Mouse (Mus musculus) hindbrain, embryonic 13.5 days (tissue): ENCODE measurements around the gene Zfp936. TPM values are rescaled to one million over a fixed set of nuclear protein-coding genes. Genes with fewer than 3 reads are reported as not detected.
"Not testable (repeated sequence)": the region's sequence is repeated elsewhere in the genome, so short reads cannot be mapped to it uniquely, and the experiment has no call there.

Experiments used
- ATAC-seq: fragments of 200-750 bp; cut with Nextera tagmentation; 2 replicates; pipeline ENCODE4 v1.8.0; 2017; ENCODE audit warnings: moderate TSS enrichment; ENCODE audit not compliant: low FRiP score
- H3K27ac ChIP-seq: fragments of 300-500 bp; sonication (generic); 2 replicates; pipeline ENCODE4 v1.5.1; 2015; ENCODE audit warnings: inconsistent platforms, mild to moderate bottlenecking, moderate library complexity
- H3K27me3 ChIP-seq: fragments of 300-500 bp; sonication (generic); 2 replicates; pipeline ENCODE4 v1.6.1; 2015; ENCODE audit warnings: mild to moderate bottlenecking, inconsistent platforms
- H3K36me3 ChIP-seq: fragments of 300-500 bp; sonication (generic); 2 replicates; pipeline ENCODE4 v1.6.1; 2015; ENCODE audit warnings: mild to moderate bottlenecking, inconsistent platforms
- H3K4me1 ChIP-seq: fragments of 300-500 bp; sonication (generic); replicated peaks from 2 replicates; pipeline ENCODE4 v1.6.1; 2015; ENCODE audit warnings: inconsistent platforms
- H3K4me2 ChIP-seq: fragments of 300-500 bp; sonication (generic); 2 replicates; pipeline ENCODE4 v1.6.1; 2015; ENCODE audit warnings: inconsistent platforms, mild to moderate bottlenecking, moderate library complexity
- H3K4me3 ChIP-seq: fragments of 300-500 bp; sonication (generic); 2 replicates; pipeline ENCODE4 v1.5.1; 2015; ENCODE audit warnings: mild to moderate bottlenecking, inconsistent platforms
- H3K9ac ChIP-seq: fragments of 300-500 bp; sonication (generic); 2 replicates; pipeline ENCODE4 v1.6.1; 2015; ENCODE audit warnings: mild to moderate bottlenecking, inconsistent platforms
- H3K9me3 ChIP-seq: fragments of 300-500 bp; sonication (generic); 2 replicates; pipeline ENCODE4 v1.6.1; 2016; ENCODE audit warnings: inconsistent platforms
- WGBS: fragments of 180-500 bp; shearing (Covaris S2); methylation state at CpG from one replicate; pipeline ENCODE4 v1.1.7; 2015; 5-methylcytosine and 5-hydroxymethylcytosine counted together
- microRNA-seq: library from miRNA; unstranded; fragments of <30 nt; microRNA quantifications from one replicate; pipeline ENCODE4, GENCODE M21; 2016
- polyA plus RNA-seq: library from polyadenylated mRNA; unstranded; fragments of >200 nt; fragmentation: Nextera tagmentation; extraction: Ambion mirVana; gene quantifications from 2 replicates; pipeline ENCODE4 v1.2.1, GENCODE M21; 2015

Gene Zfp936
- polyA plus RNA-seq = not detected in 2 replicates

- ATAC-seq, H3K27ac ChIP-seq, H3K4me2 ChIP-seq, H3K4me3 ChIP-seq, H3K27me3 ChIP-seq, H3K4me1 ChIP-seq, H3K9ac ChIP-seq, H3K36me3 ChIP-seq: not testable (repeated sequence)
- H3K9me3 ChIP-seq = peaks cover 26% of the 10 kb centered on the region
- WGBS = 84% methylated on average over 10 of the region's 10 CpGs
Observed at GRCm38 (mm10) chr7:43113929-43114328, at the start of gene Zfp936. Zfp936 (plus strand) TSS chr7:43114229.

GRCm38 (mm10) chr7:43077831-43078230 is 36.2 kb upstream of the Zfp936 start:
- H3K27ac ChIP-seq = no peak overlapping the region
- no peak overlapping the region for H3K4me3 ChIP-seq
- WGBS = 90% methylated on average over 8 of the region's 8 CpGs
- H3K9ac ChIP-seq = no peak overlapping the region
- H3K4me1 ChIP-seq = no peaks in the 10 kb centered on the region
- peaks cover 28% of the 10 kb centered on the region for H3K9me3 ChIP-seq
- H3K27me3 ChIP-seq = no peaks in the 10 kb centered on the region
- no peaks in the 10 kb centered on the region for H3K36me3 ChIP-seq
- no peak overlapping the region for H3K4me2 ChIP-seq
- ATAC-seq = no peak

DNA sequence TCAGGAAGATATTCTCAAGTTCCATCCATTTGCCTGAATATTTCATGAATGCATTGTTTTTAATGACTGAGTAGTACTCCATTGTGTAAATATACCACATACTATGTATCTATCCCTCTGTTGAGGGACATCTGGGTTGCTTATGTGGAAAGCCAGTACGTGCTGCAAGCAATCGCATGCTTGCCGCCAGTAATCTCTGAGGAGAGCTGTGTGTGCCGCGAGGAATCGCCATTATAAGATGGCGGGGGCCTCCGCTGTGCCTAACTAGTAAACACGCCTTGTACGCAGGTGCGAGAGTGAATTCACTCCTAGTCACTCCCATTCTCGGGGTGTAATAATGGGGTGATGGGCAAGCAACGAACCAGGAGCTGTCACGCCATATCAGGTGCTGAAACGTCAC is 14.7 kb downstream of the Zfp936 start:
- not testable (repeated sequence) for ATAC-seq, H3K4me2 ChIP-seq, H3K9ac ChIP-seq, H3K27ac ChIP-seq, H3K4me1 ChIP-seq, H3K27me3 ChIP-seq, H3K36me3 ChIP-seq, H3K4me3 ChIP-seq
- peaks cover 56% of the 10 kb centered on the region for H3K9me3 ChIP-seq
- 93% methylated on average over 15 of the region's 15 CpGs for WGBS

DNA sequence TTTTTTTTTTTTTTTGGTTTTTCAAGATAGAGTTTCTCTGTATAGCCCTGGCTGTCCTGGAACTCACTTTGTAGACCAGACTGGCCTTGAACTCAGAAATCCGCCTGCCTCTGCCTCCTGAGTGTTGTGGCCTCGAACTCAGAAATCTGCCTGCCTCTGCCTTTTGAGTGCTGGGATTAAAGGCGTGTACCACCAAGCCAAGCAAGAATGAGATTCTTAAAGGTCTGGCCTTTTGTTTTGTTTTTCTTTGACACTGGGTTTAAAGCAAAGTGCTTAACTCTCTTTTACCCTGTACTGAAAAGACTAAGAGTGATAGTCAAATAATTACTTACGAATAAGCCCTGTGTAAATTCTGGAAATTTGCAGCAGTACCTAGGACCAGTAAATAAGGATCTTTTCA is 50.1 kb downstream of the Zfp936 start:
- not testable (repeated sequence) for H3K27me3 ChIP-seq, H3K4me2 ChIP-seq, H3K4me1 ChIP-seq, H3K9ac ChIP-seq, ATAC-seq, H3K36me3 ChIP-seq, H3K4me3 ChIP-seq, H3K27ac ChIP-seq
- 76% methylated on average over 4 of the region's 4 CpGs for WGBS
- peaks cover 68% of the 10 kb centered on the region for H3K9me3 ChIP-seq

GRCm38 (mm10) chr7:43167101-43167500 is 53.1 kb downstream of the Zfp936 start:
- H3K9me3 ChIP-seq = peaks cover 62% of the 10 kb centered on the region
- not testable (repeated sequence) for H3K4me2 ChIP-seq, H3K9ac ChIP-seq, H3K27ac ChIP-seq, H3K4me3 ChIP-seq, H3K36me3 ChIP-seq, ATAC-seq, H3K27me3 ChIP-seq, H3K4me1 ChIP-seq
- 86% methylated on average over 4 of the region's 4 CpGs for WGBS

- H3K36me3 ChIP-seq, H3K4me1 ChIP-seq, H3K4me2 ChIP-seq, H3K9ac ChIP-seq, H3K4me3 ChIP-seq, H3K27ac ChIP-seq, H3K27me3 ChIP-seq, ATAC-seq: not testable (repeated sequence)
- H3K9me3 ChIP-seq = peaks cover 63% of the 10 kb centered on the region
- WGBS = 83% methylated on average over 1 of the region's 1 CpGs
Observed at GRCm38 (mm10) chr7:43167811-43168210, 53.8 kb downstream of the Zfp936 start.

DNA sequence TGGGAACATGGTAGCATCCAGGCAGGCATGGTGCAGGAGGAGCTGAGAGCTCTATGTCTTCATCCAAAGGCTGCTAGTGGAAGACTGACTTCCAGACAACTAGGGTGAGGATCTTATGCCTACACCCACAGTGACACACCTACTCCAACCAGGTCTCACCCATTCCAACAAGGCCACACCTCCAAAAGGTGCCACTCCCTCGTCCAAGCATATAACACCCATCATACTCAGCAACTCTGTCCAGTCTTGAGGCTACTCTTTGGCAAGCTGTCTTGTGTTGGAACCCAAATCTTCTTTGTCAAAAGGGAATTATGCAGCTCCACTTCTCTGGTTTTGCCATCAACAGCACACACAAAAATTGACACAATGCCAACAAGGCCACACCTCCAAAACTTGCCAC is 54.2 kb downstream of the Zfp936 start:
- not testable (repeated sequence) for H3K27me3 ChIP-seq, H3K4me3 ChIP-seq, H3K36me3 ChIP-seq, ATAC-seq, H3K27ac ChIP-seq, H3K9ac ChIP-seq, H3K4me1 ChIP-seq, H3K4me2 ChIP-seq
- 46% methylated on average over 1 of the region's 1 CpGs for WGBS
- H3K9me3 ChIP-seq = peaks cover 63% of the 10 kb centered on the region

- Histone ChIP-seq H3K4me2 (no peak overlapping the region), H3K4me1 (no peaks in the 10 kb centered on the region), H3K27ac (no peak overlapping the region), H3K27me3 (no peaks in the 10 kb centered on the region), H3K4me3 (no peak overlapping the region), H3K9me3 (peaks cover 72% of the 10 kb centered on the region), H3K36me3 (no peaks in the 10 kb centered on the region), H3K9ac (no peak overlapping the region)
- 85% methylated on average over 14 of the region's 14 CpGs for WGBS
- ATAC-seq = 0 out of 2 replicates have a peak, but pooled peaks have one; percentile 32
Observed at GRCm38 (mm10) chr7:43177003-43177702, 63.1 kb downstream of the Zfp936 start.

DNA sequence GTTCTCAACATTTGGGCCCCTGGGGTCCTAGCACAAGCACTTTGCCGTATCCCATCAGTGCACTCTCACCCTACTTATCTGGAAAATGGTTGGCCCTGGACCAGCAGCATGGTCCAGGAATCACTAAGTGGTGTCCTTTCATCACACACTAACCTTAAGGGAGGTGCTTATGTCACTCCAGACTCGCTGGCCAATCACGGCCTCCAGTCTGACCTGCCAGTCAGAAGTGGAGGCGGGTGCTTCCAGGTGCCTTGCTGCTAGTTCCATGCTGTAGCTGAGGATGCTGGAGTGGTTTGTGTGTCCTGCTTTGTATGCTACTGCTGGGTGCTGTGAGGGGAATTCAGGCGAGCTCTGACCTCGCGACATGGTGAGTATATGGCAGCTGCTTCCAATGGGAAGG is 99.8 kb downstream of the Zfp936 start:
- WGBS = 87% methylated on average over 7 of the region's 7 CpGs
- H3K9me3 ChIP-seq = peaks cover 28% of the 10 kb centered on the region
- ATAC-seq, H3K9ac ChIP-seq, H3K27me3 ChIP-seq, H3K36me3 ChIP-seq, H3K4me2 ChIP-seq, H3K4me3 ChIP-seq, H3K4me1 ChIP-seq, H3K27ac ChIP-seq: not testable (repeated sequence)

Small RNAs within 50 kb of the gene (microRNA-seq; reads per million reads assigned to microRNA genes)
- not detected for gene Gm22707

Other genes with a start within 250 kb of the Zfp936 start
- gene Gm2381, start 247.0 kb upstream of the Zfp936 start, polyA plus RNA-seq = not detected in 2 replicates
- gene Vmn2r63, start 180.4 kb upstream of the Zfp936 start, polyA plus RNA-seq = not detected in 2 replicates
- not detected in 2 replicates for gene Gm9268, start 95.5 kb upstream of the Zfp936 start, polyA plus RNA-seq
- 17.9 and 18.3 TPM in 2 replicates for gene Zfp715, start 199.1 kb downstream of the Zfp936 start, polyA plus RNA-seq
- 0.08 and 0.21 TPM in 2 replicates for gene Siglecf, start 237.1 kb downstream of the Zfp936 start, polyA plus RNA-seq